Mouse (Mus musculus) cerebellum, adult 9-11 months (tissue): ENCODE measurements around the gene Nhsl2.
"Not testable (repeated sequence)": the region's sequence is repeated elsewhere in the genome, so short reads cannot be mapped to it uniquely, and the experiment has no call there.

Experiments used
- DNase-seq: peaks from one replicate; pipeline ENCODE4 v3.0.0; 2022

The Nhsl2 gene

GRCm38 (mm10) chrX:102101886-102102285, 252.7 kb downstream of the Nhsl2 start:
- DNase-seq = no peak

- not testable (repeated sequence) for DNase-seq
These were observed 254.6 kb downstream of the Nhsl2 start for GRCm38 (mm10) chrX:102103830-102104229.

GRCm38 (mm10) chrX:102109349-102109748, 260.2 kb downstream of the Nhsl2 start:
- not testable (repeated sequence) for DNase-seq

GRCm38 (mm10) chrX:102115676-102116075, 266.5 kb downstream of the Nhsl2 start:
- DNase-seq = no peak

GRCm38 (mm10) chrX:102119042-102119864, 270.1 kb downstream of the Nhsl2 start, which contains the start of gene Pin4:
Gene Pin4 (plus strand): TSS chrX:102119447.
- peak; percentile 97 for DNase-seq

GRCm38 (mm10) chrX:102121321-102121720, 272.1 kb downstream of the Nhsl2 start:
- DNase-seq = no peak

GRCm38 (mm10) chrX:102141157-102141556, 292.0 kb downstream of the Nhsl2 start:
- DNase-seq = no peak
